Mouse (Mus musculus) lung, postnatal 0 days (tissue): Measurements from ENCODE around the gene Stpg3.

Experiments used
- CTCF ChIP-seq: IDR thresholded peaks from 2 replicates; pipeline ENCODE4 v1.5.1; 2016; ENCODE audit warnings: antibody characterized with exemption, mild to moderate bottlenecking
- EP300 ChIP-seq: IDR thresholded peaks from 2 replicates; pipeline ENCODE4 v1.6.1; 2016; ENCODE audit warnings: antibody characterized with exemption, mild to moderate bottlenecking, control low read depth

GRCm38 (mm10) chr2:25246183-25247072, 32.0 kb upstream of the Stpg3 start, which contains the start of gene AL732309.1:
- TF ChIP-seq CTCF (no peak), EP300 (no peak)
